Mouse (Mus musculus): ENCODE data around the gene Zcchc3.

GRCm38 (mm10) chr2:152393225-152394017 lies 21.4 kb downstream of the Zcchc3 start:
- TF ChIP-seq EP300 (IDR thresholded peaks at IDR 0.05) (no peak), CTCF (IDR thresholded peaks at IDR 0.05) (no peak)

All from lung, postnatal 0 days (tissue).